Mouse (Mus musculus) heart, postnatal 0 days (tissue): ENCODE data around the gene Gramd2. TPM values are rescaled to one million over a fixed set of nuclear protein-coding genes. Genes with fewer than 3 reads are reported as not detected.

ENCODE experiments used
- ATAC-seq: fragments of 200-750 bp; cut with Nextera tagmentation; 2 replicates; pipeline ENCODE4 v1.8.0; 2017; ENCODE audit warnings: low read depth, moderate number of reproducible peaks, moderate library complexity; ENCODE audit not compliant: insufficient read depth
- DNase-seq: peaks from one replicate; pipeline ENCODE4 v3.0.0-alpha.2; 2016; ENCODE audit warnings: low spot score
- H3K27ac ChIP-seq: fragments of 300-500 bp; sonication (generic); 2 replicates; pipeline ENCODE4 v1.5.1; 2014; ENCODE audit warnings: low read depth, mild to moderate bottlenecking
- H3K27me3 ChIP-seq: fragments of 300-500 bp; sonication (generic); 2 replicates; pipeline ENCODE4 v1.6.1; 2014; ENCODE audit warnings: low read length, mixed read lengths; ENCODE audit not compliant: control insufficient read depth, insufficient read depth
- H3K36me3 ChIP-seq: fragments of 300-500 bp; sonication (generic); replicated peaks from 2 replicates; pipeline ENCODE4 v1.6.1; 2014; ENCODE audit warnings: low read length, mixed read lengths; ENCODE audit not compliant: control insufficient read depth, insufficient read depth
- H3K4me1 ChIP-seq: fragments of 300-500 bp; sonication (generic); 2 replicates; pipeline ENCODE4 v1.6.1; 2014; ENCODE audit warnings: antibody characterized with exemption; ENCODE audit not compliant: control insufficient read depth, insufficient read depth
- H3K4me2 ChIP-seq: fragments of 300-500 bp; sonication (generic); 2 replicates; pipeline ENCODE4 v1.6.1; 2014; ENCODE audit warnings: low read depth, mild to moderate bottlenecking, low read length, moderate library complexity
- H3K4me3 ChIP-seq: fragments of 300-500 bp; sonication (generic); 2 replicates; pipeline ENCODE4 v1.5.1; 2014; ENCODE audit warnings: low read depth, low read length
- H3K9ac ChIP-seq: fragments of 300-500 bp; sonication (generic); replicated peaks from 2 replicates; pipeline ENCODE4 v1.6.1; 2014; ENCODE audit warnings: low read depth, low read length, mixed read lengths
- H3K9me3 ChIP-seq: fragments of 300-500 bp; sonication (generic); replicated peaks from 2 replicates; pipeline ENCODE4 v1.6.1; 2016; ENCODE audit warnings: low read length; ENCODE audit not compliant: control insufficient read depth
- CTCF ChIP-seq: IDR thresholded peaks from 2 replicates; pipeline ENCODE4 v1.5.1; 2016; ENCODE audit warnings: antibody characterized with exemption, control low read depth, low read depth
- EP300 ChIP-seq: IDR thresholded peaks from 2 replicates; pipeline ENCODE4 v1.6.1; 2016; ENCODE audit warnings: antibody characterized with exemption, low read depth
- WGBS: fragments of 180-500 bp; shearing (Covaris S2); extraction: QIAGEN DNeasy Blood & Tissue Kit; methylation state at CpG from one replicate; pipeline ENCODE4 v1.1.7; 2014; 5-methylcytosine and 5-hydroxymethylcytosine counted together
- polyA plus RNA-seq: library from polyadenylated mRNA; unstranded; fragments of >200 nt; fragmentation: Nextera tagmentation; extraction: Ambion mirVana; gene quantifications from 2 replicates; pipeline ENCODE4 v1.2.1, GENCODE M21; 2015
- total RNA-seq: library from RNA; depleted of rRNA; stranded (reverse); fragments of >200 nt; gene quantifications from 2 replicates; pipeline ENCODE4 v1.2.3, GENCODE M21; 2014; ENCODE audit warnings: low replicate concordance

The Gramd2 gene
- total and polyA plus RNA-seq, 2 experiments from 2014 or later, result 0.16 TPM; not detected in 1

GRCm38 (mm10) chr9:59653371-59653770 lies 26.6 kb upstream of the Gramd2 start:
- TF ChIP-seq EP300, result no peak
- no peak for TF ChIP-seq CTCF
- no peak for DNase-seq
- Histone ChIP-seq H3K27me3 (no peaks in the 10 kb centered on the region), H3K36me3 (peaks cover 28% of the 10 kb centered on the region), H3K9ac (no peak overlapping the region), H3K4me1 (peaks cover 6% of the 10 kb centered on the region; the same call in 1 of the 2 replicates), H3K4me3 (no peak overlapping the region), H3K4me2 (no peak overlapping the region), H3K9me3 (no peaks in the 10 kb centered on the region), H3K27ac (peak overlapping the region; percentile 9; the same call in 1 of the 2 replicates)
- WGBS, result 15% methylated on average over 3 of the region's 3 CpGs
- no peak for ATAC-seq

- Histone ChIP-seq H3K4me1 (peaks cover 17% of the 10 kb centered on the region; the same call in 1 of the 2 replicates), H3K9ac (no peak overlapping the region), H3K4me2 (no peak overlapping the region), H3K27me3 (no peaks in the 10 kb centered on the region), H3K36me3 (peaks cover 17% of the 10 kb centered on the region), H3K4me3 (no peak overlapping the region), H3K27ac (no peak overlapping the region), H3K9me3 (no peaks in the 10 kb centered on the region)
- ATAC-seq, result no peak
- no peak for DNase-seq
- 72% methylated on average over 2 of the region's 2 CpGs for WGBS
- TF ChIP-seq CTCF (no peak), EP300 (no peak)
Measured at GRCm38 (mm10) chr9:59654450-59654983, 25.4 kb upstream of the Gramd2 start.

GRCm38 (mm10) chr9:59655958-59656634 lies 23.8 kb upstream of the Gramd2 start, which contains the start of gene Pkm:
Gene Pkm, plus strand, starts transcription at chr9:59656368.
- Histone ChIP-seq H3K4me2 (peak within 1 kb of the TSS; percentile 63), H3K4me3 (peak within 1 kb of the TSS; percentile 90), H3K9ac (peak within 1 kb of the TSS; percentile 75), H3K4me1 (peaks cover 30% of the 10 kb centered on the region), H3K27ac (peak within 1 kb of the TSS; percentile 98), H3K27me3 (no peaks in the 10 kb centered on the region), H3K9me3 (no peaks in the 10 kb centered on the region), H3K36me3 (peaks cover 4% of the 10 kb centered on the region; the same call in 1 of the 2 replicates)
- WGBS, result under 1% methylated on average over 46 of the region's 46 CpGs
- peak; percentile 89 for ATAC-seq
- TF ChIP-seq EP300 (peak; percentile 75; the same call in 1 of the 2 replicates), CTCF (peak; percentile 32)
- peak; percentile 97 for DNase-seq

- peak; percentile 78 for DNase-seq
- TF ChIP-seq EP300 (no peak), CTCF (peak; percentile 32)
- peaks cover 37% of the 10 kb centered on the region for H3K4me1 ChIP-seq
Measured at GRCm38 (mm10) chr9:59656635-59657617, 23.0 kb upstream of the Gramd2 start.

GRCm38 (mm10) chr9:59658146-59658545 lies 21.8 kb upstream of the Gramd2 start:
- DNase-seq, result no peak
- H3K36me3 ChIP-seq, result peaks cover 4% of the 10 kb centered on the region; the same call in 1 of the 2 replicates
- TF ChIP-seq EP300 (no peak), CTCF (no peak)
- peak overlapping the region; percentile 90 for H3K4me3 ChIP-seq
- peaks cover 47% of the 10 kb centered on the region for H3K4me1 ChIP-seq
- WGBS, result 12% methylated on average over 4 of the region's 4 CpGs
- ATAC-seq, result no peak
- H3K9me3 ChIP-seq, result no peaks in the 10 kb centered on the region
- H3K9ac ChIP-seq, result peak overlapping the region; percentile 75
- no peaks in the 10 kb centered on the region for H3K27me3 ChIP-seq
- peak overlapping the region; percentile 98 for H3K27ac ChIP-seq
- peak overlapping the region; percentile 63 for H3K4me2 ChIP-seq

More at GRCm38 (mm10) chr9:59656635-59657617, 23.0 kb upstream of the Gramd2 start:
- H3K9ac ChIP-seq, result peak overlapping the region; percentile 75
- H3K27ac ChIP-seq, result peak overlapping the region; percentile 98
- peak overlapping the region; percentile 63 for H3K4me2 ChIP-seq
- H3K36me3 ChIP-seq, result no peaks in the 10 kb centered on the region; the same call in 1 of the 2 replicates
- H3K9me3 ChIP-seq, result no peaks in the 10 kb centered on the region
- no peaks in the 10 kb centered on the region for H3K27me3 ChIP-seq
- ATAC-seq, result peak; percentile 15; the same call in 1 of the 2 replicates
- H3K4me3 ChIP-seq, result peak overlapping the region; percentile 90
- WGBS, result under 1% methylated on average over 65 of the region's 65 CpGs
